Mouse (Mus musculus): ENCODE measurements at regions not wholly inside any gene's neighbourhood (a gene's known extent, or its start where the extent isn't known, plus 50 kb on each side); places are given as distances from the start of the nearest gene placed in this dataset.

DNA sequence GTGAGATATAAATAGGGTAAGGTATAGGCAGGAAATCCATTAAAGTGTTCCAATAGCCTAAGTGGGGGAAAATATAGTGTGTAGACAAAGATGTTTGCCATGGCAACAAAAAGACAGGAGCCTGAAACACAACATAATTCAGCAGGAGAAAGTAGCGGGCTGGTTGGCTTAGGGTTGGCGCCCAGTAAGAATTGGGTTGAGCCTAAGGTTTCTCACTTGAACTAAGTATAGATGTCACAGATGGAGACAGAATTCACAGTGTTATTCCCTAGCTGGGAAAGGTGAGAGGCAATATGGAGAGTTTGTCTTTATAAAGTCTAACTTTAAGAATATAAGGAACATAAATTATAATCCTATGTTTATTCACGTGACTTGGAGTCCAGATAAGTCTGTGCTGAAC lies 64.8 kb upstream of the Ogfrl1 start:
- no peak for DNase-seq

DNA sequence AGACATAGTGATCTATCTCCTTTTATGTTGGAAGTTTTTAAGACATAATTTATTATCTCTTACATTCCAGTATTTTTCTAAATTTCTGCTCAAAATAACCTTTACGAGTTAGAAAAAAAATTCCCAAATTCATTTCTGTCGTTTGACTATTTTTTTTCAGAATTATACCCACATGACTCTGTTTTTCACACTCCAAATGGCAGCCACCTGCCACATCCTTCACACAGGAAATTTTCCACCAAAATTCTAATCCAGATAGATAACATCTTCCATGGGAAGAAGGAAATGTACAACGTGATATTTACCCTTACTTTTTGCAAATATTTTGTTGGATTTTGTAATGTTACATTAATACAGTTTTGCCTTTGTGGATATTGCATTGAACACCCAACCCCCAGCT lies 66.5 kb upstream of the Ogfrl1 start:
- no peak for DNase-seq

- no peak for DNase-seq
These were observed 68.8 kb upstream of the Ogfrl1 start for GRCm38 (mm10) chr1:23466340-23466739.

- no peak for DNase-seq
These were observed 69.8 kb upstream of the Ogfrl1 start for GRCm38 (mm10) chr1:23467405-23467804.

DNA sequence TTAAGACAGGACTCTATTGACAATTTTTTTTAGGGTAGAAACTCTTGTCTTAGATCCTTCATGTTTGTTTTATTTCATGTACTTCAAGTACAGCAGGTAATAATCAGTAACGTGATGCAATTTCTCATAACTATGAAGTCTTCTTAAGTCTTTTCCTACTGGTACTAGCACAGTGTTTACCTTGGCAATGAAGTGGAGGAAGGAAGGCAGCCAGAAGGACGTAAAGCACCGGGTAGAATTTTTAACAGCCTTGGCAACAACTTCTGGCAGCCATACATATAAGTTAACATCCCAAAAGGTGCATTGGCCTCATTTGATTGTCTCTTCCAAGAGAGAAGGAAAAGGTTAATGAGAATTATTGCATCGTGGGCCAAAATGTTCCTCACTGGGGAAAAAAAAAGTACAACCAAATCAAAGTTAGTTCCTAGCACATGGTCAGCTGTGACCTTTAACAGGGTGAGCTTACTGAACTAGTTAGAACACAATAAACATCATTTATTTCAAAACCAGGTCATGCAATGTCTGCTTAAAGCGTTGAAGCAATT lies 83.3 kb upstream of the Ogfrl1 start:
- no peak for DNase-seq

- no peak for DNase-seq
These were observed 87.0 kb upstream of the Ogfrl1 start for GRCm38 (mm10) chr1:23484566-23484965.

- DNase-seq: no peak
These were observed 87.7 kb upstream of the Ogfrl1 start for GRCm38 (mm10) chr1:23485150-23485775.

- no peak for DNase-seq
These were observed 89.5 kb upstream of the Ogfrl1 start for GRCm38 (mm10) chr1:23487031-23487430.

DNA sequence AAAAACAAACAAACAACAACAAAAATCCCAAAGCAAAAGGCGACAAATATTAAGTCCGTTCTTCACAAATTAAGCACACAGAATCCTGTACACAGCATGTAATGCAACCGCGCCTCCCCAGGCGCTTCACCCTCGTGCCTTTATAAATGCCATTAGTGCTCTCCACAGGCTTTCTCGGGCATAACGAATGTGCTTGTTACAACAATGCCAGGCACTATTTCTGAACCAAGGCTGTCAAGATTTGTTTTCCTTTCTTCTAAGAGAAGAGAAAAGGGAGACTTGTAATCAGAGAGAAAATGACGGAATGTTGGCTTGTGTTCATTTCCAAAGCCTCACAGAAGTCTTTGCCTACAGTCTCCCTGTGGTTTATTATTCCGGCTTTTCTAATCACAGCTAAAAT lies 93.1 kb upstream of the Ogfrl1 start:
- no peak for DNase-seq

DNA sequence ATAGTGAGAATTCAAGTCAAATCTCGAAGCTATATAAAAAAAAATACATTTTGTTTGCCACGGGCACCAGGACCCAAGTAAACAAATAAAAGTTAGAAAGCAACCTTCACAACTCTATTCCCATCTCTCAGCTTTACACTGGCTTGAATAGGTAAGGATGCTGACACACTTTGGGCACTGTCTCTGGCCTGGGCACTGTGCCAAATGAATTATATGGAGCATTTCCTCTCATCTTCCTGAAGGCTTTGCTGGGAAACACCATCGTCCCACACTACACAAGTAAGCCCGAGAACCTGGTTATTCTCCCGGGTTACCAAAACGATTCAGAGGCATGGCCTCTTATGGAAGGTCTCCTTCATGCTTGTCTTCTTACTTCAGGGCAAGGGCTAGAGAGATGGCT lies 93.5 kb upstream of the Ogfrl1 start:
- no peak for DNase-seq

DNA sequence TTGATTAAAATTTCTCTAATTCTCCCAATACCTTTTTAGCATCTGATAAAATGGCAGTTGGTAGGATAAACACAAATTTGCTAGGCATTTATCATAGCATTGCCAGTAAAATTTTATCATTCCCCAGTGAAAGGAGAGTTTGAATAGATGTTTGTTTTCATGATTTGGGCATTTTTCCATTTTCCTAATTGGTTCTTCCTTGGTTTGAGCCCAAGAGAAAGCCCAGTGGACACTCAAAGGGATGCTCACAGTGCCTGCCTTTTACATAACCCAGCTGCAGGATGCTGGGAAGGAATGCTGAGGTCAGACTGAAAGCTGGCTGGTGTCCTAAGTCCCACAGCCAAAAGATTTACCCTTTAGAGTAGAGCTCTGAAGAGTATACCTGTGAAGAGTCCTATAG lies 95.4 kb upstream of the Ogfrl1 start:
- DNase-seq: no peak

DNA sequence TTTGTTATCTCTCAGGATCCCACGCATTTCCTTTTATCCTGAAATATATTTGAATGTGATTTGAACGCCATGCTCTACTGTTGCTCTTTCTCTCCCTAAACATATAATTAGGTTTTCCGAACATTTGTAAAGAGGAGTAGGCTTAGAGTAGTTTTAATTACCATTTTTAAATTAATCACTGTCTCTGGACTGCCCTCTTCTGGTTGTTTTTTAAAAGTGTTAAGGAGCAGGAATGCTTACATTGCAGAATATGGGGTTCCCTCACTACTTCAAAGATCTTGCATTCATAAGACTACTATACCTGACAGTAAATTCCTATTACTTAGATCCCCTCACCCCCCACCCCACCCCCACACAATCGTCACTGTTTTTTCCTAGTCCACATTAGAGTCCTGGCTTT lies 97.8 kb upstream of the Ogfrl1 start:
- DNase-seq: no peak

DNA sequence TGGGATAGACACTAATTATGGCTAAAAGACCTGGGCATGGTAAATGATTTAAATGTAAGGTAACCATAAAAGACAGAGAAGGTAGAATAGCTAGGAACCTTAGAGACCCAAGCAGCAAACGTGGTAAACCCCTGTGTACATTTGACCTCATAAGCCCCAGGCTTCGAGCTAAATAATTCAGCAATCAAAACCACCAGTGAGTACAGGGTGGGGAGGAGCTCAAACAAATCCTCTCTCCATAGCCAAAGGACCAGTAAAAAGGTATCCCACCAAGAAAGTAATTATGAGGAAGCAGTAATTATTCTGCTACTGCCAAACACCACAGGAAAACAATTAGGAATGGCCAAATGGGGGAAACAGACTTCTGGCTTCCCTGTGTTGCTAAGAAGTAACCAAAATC lies 122.5 kb upstream of the Ogfrl1 start:
- no peak for DNase-seq

- no peak for DNase-seq
These were observed 135.1 kb upstream of the Ogfrl1 start for GRCm38 (mm10) chr1:23532659-23533058.

- no peak for DNase-seq
These were observed 139.0 kb upstream of the Ogfrl1 start for GRCm38 (mm10) chr1:23536621-23537020.

- no peak for DNase-seq
These were observed 140.8 kb upstream of the Ogfrl1 start for GRCm38 (mm10) chr1:23538419-23538818.

DNA sequence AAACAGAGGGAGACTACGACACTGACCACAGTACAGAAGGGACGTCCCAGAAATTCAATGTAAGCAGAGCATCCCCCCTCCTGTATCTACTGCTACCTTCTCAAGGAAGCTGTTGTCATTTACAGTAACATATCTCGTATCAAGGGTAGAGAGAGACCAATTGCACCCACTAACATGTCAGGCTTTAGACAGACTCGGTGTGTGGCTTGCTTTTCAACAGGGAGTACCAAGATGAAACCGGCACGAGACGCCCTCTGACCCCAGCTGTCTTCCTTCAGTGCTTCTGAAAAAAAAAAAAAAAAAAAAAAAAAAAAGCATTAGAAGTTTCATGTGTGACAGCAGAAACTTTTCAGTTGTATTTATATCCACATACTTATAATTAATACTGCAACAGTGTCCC lies 143.0 kb upstream of the Ogfrl1 start:
- DNase-seq: no peak

GRCm38 (mm10) chr1:23555794-23556193 lies 158.2 kb upstream of the Ogfrl1 start:
- no peak for DNase-seq

DNA sequence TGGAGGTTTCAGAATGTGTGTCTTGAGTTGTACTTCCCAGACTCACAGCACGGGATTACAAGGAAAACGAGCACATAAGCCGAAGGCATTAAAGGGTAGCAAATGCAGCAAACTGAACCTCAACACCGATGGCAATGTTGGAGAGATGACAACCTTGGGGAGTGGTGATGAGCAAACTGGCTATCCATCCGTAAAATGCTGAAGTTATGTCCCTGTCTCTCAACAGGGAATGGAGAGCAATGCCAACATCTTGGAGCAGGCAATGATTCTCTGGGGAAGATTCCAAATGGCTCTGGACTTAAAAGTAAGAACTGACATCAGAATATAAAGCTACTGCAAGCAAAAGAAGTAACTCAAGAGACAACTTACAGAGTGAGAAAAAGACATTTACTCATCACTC lies 170.5 kb upstream of the Ogfrl1 start:
- no peak for DNase-seq

- no peak for DNase-seq
These were observed 176.9 kb upstream of the Ogfrl1 start for GRCm38 (mm10) chr1:23574461-23574860.

- DNase-seq: no peak
These were observed 177.4 kb upstream of the Ogfrl1 start for GRCm38 (mm10) chr1:23575005-23575404.

- DNase-seq: no peak
These were observed 177.9 kb upstream of the Ogfrl1 start for GRCm38 (mm10) chr1:23575515-23575914.

GRCm38 (mm10) chr1:23576150-23576549 lies 178.6 kb upstream of the Ogfrl1 start:
- DNase-seq: no peak

- no peak for DNase-seq
These were observed 172.1 kb upstream of the B3gat2 start for GRCm38 (mm10) chr1:23589414-23589942.

GRCm38 (mm10) chr1:23602710-23603291 lies 158.8 kb upstream of the B3gat2 start:
- DNase-seq: no peak

Measured in right cerebral cortex, postnatal 14 days (tissue).